Mouse (Mus musculus) T-helper 17 cell (primary cell): Measurements from ENCODE around the gene Timm10.

Experiments used
- in situ Hi-C, 2 experiments: fragments of 300-600 bp; cut with MboI, MseI; formaldehyde crosslinking; loops; 1 replicate in 1 of 2; 2 replicates in 1 of 2; pipeline ENCODE4 v1.15.1; 2025; ENCODE audit warnings: high pct_unique_total_duplicates in 2 of 2

The Timm10 gene

DNA sequence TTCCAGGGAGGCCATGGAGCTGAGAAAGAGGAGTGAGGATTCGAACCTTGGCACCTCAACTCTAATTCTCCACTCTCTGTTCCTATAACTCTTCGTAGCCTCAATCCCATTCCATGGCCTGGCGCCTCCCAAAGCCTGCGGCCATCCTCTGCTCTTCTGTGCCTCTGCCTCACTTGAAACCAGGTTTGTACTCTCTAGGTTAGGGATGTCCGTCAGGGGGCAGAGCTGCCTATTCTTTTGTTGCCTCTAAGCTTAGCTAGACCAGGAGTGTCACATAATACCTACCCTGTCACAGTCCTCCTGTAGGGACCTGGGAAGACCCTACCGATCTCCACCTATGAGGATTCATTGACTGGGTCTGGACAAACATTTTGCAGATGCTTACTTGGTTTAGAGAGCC, 14.1 kb upstream of the Timm10 start:
- in situ Hi-C loops, result no loop called here

- in situ Hi-C loops, result no loop called here
These were observed 6.9 kb upstream of the Timm10 start for GRCm38 (mm10) chr2:84819861-84820260.

DNA sequence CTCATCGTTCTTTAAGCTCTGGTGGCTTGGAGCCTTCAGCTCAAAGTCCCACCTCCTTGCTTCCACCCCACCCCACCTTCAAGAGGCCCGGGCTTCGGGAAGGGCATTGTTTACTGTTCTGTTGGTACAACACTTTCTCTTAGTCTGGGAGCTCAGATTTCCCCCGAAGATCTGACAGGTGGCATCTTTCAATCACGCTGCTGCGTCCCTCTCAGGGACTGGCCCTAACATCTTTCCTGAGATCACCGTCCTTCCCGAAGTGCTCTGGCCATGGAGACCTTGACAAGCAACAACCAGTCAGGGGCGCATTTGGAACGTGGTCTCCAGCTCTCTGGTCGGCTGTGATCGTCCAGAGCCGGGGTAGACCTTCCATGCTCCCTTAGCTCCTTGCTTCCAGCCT, 4.2 kb upstream of the Timm10 start, which contains the start of gene Smtnl1:
TSS of gene Smtnl1 (minus strand) at position 101 of the 400 bp plus-strand sequence.
- in situ Hi-C loops, result no loop called here

DNA sequence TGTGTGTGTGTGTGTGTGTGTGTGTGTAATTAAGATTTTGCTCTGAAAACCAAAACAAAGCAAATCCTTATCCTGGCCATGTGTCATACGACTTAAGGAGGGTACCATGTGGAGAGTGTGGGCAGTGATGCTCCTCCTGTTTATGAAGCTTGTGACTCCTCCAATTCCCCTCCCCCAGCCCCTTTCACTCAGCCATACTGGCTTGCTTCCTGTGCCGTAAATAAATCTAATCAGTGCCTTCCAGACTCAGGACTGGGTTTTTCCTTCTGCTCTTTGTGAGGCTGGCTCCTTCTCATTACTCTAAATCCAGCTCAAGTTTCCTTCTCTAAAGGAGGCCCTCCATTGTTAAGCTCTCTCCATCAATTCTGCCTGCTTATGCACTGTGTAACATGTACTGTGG, 3.6 kb upstream of the Timm10 start:
- in situ Hi-C loops, result no loop called here

GRCm38 (mm10) chr2:84827283-84827920, 605 bp downstream of the Timm10 start:
- in situ Hi-C loops, result no loop called here

- in situ Hi-C loops, result no loop called here
These were observed 5.0 kb downstream of the Timm10 start for GRCm38 (mm10) chr2:84831666-84832391.

DNA sequence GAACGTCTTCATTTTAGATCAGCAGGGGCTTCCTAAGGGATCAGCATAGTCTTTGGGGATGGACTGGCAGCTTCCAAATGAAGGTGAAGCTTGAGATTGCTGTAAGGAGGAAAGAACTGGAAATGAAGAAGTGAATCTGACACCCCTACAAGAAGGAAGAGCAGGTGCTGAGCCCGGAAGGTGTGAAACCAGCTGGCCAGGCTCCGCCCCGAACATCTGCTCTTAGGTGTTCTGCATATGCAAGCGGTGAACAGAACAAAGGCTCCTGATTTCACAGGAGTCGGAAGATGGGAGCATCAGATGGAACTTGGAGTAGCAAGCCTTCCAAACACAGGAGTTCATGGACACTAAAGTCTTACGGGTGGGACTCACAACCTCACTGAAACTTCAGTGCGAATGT, 10.3 kb downstream of the Timm10 start:
- in situ Hi-C loops, result no loop called here

GRCm38 (mm10) chr2:84837817-84838592, 11.2 kb downstream of the Timm10 start:
- in situ Hi-C loops, result no loop called here

DNA sequence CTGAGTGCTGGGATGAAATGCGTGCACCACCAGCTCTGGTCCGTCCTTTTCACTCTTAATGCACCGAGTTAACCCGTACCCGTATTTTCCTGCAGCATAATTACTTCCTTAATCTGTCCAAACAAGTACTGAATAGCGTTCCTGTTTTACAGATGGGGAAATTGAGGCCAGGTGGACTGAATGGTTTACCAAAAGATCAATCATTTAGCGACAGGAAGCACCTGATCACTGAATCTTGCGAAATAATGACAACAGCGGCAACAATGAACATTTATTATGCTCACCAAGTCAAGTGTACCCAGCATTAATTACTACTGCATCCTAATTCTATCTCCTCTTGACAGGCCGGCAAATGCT, 11.8 kb downstream of the Timm10 start, which contains the start of gene Slc43a1:
TSS of gene Slc43a1 (plus strand) at position 258 of the 357 bp plus-strand sequence.
- in situ Hi-C loops, result no loop called here

- in situ Hi-C loops, result no loop called here
These were observed 12.5 kb downstream of the Timm10 start for GRCm38 (mm10) chr2:84838993-84839980.

DNA sequence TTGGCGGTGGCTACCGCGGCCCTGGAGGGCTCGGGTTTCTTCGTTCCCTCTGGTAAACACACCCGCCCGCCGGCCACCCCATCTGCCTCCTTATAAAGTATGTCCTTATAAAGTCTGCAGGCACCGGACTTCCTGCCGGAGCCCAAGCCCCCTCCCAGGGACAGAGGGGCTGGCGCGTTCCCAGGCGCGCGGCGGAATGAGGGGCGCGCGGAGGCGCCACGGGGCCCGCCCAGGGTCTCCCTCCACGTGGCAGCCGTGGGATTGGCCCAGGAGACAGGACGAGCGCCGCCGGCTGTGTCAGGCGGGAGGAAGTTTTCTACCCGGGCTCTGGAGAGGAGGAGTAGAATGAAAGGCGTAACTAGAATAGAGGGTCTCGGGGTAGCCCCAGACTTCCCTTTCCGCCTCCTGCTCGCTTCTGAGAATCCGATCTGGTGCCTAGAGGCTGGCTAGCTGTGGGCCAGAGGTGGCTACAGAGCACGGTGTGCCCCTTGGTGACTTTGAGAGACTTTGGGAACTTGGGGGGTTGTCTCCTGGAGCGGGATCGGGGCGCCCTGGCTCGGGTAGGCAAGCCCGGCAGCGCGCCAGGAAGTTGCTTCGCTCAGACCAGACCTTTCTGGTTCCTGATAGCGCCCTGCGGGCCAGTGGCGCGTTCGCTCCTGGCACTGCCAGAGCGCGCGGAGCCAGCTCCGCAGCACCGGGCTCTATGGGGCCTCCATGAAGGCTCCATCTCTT, 13.4 kb downstream of the Timm10 start:
- in situ Hi-C loops, result no loop called here

GRCm38 (mm10) chr2:84840748-84841563, 14.2 kb downstream of the Timm10 start:
- in situ Hi-C loops, result no loop called here

DNA sequence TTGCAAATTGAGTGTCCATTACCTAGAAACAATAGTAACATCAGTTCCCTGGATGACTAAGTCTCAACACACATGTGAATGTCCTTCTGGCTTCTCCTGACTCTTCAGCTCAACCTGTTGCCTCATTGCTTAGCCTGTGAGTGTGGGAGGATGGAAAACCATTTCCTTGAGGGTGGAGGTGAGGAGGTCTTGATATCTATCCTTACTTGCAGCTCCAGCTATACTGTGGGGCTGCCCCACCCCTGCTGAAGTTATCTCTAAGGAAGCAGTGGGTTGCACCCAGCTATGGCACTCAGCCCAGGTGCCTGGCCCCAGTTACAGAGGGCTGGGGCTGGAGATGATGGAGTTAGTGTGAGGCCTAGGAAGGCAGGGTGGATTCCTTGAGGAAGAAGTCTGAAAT, 15.1 kb downstream of the Timm10 start:
- in situ Hi-C loops, result no loop called here

DNA sequence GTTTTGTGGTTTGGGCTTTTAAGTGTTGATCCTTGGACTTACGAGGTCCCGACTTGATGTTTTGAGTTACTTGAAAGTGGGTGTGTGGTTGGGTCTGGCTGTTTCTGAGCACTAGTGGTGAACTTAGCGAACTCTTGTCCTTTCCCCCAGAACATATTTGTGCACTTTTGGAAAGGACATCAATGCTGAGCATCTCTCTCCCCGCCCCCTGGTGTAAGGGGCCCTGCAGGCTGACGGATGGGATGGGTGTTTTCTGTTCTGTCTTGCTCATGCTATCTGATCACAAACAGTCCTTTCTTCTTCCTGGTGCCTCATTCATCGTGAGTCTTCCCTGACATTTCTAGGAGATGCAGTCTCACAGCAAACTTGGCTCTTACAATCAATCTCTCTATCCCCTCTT, 16.9 kb downstream of the Timm10 start:
- in situ Hi-C loops, result no loop called here

DNA sequence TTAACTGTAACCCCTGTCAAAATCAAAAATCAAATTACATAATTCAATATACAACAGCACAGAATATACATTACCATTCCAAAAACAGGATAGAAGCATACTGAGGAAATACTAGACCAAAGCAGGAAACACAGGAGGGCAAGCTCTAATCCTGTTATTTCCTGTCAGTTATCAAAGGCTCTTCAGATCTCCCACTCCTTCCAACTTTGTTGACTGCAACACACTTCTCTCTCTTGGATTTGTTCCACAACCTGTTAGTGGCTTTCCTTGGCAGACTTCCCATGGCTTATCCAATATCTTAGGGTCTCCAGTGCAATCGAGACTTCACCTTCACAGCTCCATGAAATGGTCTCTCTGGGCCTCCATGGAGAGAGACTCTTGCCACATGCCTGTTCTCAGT, 18.4 kb downstream of the Timm10 start:
- in situ Hi-C loops, result no loop called here

DNA sequence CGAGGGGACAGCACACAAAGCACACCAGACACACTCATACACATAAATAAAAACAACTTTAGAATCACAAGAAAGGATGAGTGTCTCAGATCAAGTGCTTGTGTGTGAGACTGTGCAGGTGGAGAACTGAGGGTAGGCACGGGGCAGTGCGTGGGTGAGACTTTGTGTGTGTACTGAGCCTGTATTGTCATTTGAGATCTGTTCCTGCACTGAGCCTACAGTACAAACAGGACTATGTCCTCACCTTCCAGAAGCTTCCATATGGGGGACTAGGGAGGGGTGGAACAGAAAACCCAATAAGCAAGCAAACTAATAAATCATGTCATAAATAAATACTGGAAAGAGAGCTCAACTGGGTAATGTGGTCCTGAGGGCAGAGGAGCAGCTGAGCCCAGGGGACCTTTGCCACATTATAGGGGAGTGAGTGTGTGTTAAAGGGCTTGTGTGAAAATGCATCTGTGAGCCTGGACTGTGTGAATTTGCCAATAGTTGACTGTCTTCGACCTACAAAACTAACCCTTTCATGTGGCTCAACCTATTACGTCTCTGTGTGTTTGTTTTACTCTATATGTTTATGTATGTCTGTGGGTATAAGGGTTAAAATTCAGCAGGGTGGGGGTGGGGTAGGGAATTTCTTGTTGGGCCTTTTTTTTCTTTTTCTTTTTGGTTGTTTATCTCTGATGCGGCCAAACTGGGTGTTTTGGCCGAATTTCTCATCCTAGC, 23.8 kb downstream of the Timm10 start:
- in situ Hi-C loops, result no loop called here

DNA sequence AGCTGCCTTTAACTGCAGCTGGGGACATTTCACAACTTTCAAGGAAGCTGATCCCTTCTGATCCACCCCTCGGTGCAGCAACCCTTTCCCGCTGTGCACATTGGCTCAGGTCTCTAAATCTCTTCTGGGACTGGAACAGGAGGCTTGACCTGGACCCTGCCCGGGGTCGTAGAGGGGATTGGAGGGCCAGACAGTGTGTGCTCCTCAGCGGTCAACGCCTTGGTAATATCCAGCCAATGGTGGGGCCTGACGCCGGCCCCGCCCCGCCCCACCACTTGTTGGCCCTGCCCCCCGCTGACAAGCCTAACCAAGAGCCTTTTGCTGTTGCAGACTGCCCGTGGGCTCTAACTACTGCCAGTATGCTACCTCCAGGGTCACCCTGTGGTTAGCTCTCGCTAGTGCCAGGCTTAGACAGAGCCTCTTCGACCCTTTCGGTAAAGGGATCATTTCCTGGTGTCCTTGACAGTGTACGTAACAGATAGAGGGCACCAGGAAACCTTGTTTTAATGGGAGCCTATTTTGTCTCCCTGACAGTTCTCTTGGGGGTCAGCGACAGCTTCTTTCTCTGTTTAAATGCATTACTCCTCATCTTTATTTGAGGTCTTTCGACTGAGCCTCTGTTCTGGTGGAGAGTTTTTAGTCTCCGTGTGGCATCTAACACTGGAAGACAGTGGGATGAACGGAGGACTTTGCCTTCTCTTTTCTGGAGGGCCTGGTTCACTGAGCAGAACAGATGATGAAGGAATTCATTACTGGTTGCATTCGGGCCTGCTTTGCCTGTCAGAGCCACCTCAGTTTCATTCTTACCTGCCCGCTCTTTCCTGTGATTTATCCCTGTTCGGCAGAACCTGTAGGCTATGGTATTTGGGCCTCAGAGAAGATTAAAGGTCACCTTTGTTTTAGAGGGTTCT, 24.6 kb downstream of the Timm10 start:
- in situ Hi-C loops, result no loop called here

GRCm38 (mm10) chr2:84855732-84856131, 28.9 kb downstream of the Timm10 start:
- in situ Hi-C loops, result no loop called here
